Mouse (Mus musculus): ENCODE measurements around the gene Rbck1.
"Not testable (repeated sequence)": the region's sequence is repeated elsewhere in the genome, so short reads cannot be mapped to it uniquely, and the experiment has no call there.

Rbck1 gene

DNA sequence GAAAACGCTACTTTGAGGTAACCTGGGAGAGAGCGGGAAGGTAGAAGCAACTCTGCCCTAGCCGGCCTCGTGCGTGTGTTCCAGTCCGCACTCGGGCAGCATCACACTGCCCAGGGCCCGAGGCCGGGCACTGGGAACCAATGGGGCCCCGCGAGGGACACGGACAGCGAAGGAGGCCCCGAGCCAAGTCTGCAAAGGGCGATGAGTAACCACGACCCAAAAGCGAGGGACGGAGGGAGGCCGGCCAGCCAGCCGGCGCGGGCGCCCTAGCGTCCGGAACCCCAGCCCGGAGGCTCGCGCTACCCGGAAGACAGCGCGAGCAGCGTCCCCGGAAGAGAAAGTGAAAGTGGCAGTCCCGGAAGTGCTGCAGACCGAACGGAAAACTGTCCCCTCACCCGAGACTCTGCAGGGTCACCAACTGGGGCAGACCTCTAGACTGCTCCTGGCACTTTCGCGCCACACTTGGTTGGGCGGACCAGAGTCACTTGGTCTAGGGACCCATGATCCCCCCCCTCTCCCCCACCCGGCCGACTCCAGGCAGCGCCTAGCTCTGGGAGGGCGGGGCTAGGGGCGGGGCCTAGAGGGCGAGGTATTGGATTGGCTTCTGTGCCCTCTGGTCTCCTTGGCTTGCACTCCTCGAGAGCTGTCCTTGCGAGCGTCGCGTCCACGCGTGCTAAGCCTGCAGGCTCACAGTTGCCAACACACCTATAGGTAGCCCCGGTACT is at the start of gene Rbck1:
Rbck1 (minus strand) TSS at position 553 of the 725 bp plus-strand sequence.
- peak; percentile 96 for DNase-seq (ENCODE audit: low spot score)

DNA sequence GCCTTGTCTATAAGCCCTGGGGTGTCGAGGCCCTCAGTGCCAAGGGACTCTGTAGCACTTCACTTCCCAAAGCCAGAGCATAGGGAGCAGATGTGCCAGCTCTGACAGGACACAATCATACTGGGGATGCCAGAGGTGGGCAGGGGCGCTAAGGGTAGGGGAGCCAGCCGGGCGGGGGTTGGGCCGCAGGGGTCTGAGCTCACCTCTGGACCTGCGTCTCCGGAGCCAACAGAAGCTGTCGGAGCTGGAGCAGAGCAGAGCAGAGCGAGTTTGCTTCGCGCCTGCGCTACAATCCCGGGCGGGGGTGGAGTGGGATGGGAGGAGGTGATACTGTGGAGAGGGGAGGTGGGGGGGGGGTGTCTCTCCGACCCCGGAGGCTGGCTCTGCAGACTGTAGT is 43.9 kb upstream of the Rbck1 start, which contains the start of gene Nrsn2:
Nrsn2 (minus strand) TSS at position 294 of the 397 bp plus-strand sequence.
- DNase-seq (ENCODE audit: low spot score) = no peak

DNA sequence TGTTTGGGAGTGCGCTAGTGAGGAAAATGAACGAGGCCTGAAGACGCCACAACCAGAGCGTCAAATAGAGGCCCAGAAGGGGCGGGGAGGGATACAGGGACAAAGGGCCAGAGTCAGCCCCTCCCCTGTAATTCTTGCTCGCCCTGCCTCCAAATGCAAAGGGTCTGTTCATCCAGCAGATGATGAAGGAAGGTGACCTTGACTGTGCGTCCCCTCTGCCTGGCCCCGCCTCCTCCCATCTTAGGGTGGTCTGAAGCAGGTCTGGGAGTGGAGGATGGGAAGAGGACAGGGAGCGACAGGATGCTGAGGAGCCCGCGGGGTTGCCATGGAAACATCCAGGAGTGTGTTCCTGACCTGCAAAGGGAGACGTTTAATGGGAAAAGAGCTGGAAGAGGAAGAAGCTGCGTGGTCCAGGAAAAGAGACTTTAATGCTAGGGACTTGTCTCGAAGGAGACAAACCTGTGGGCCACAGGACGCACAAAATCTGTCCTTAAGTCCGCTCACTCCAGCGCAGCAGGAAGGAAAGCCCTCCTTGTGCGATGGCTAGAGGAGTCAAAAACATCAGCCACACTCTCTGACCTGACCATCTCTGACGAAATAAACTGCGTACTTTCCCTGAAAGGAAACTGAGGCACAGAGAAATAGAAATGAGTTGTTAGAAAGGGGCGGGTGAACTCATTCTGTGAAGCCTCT is 43.3 kb upstream of the Rbck1 start:
- DNase-seq (ENCODE audit: low spot score) = no peak

- DNase-seq (ENCODE audit: low spot score) = no peak
These were observed 41.1 kb upstream of the Rbck1 start for GRCm38 (mm10) chr2:152373547-152373946.

GRCm38 (mm10) chr2:152372661-152373060 is 40.2 kb upstream of the Rbck1 start:
- DNase-seq (ENCODE audit: low spot score) = no peak

DNA sequence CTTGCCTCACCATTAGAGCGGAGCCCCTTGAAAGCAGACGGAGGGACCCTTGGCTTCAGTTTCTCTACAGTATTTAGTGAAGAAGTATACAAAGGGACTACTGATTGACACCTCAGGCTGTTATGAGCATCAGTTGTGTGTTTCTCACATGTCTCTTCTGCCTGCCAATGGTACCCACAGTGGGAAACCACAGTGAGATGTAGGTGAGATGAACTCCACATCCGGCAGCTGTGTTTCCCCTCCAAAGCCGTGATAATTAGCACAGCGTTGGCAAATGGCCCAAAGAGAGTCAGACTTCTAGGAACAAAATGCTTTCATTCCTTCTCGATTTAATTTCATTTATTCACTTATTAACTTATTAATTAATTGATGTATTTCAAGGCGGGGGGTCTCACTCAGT is 39.7 kb upstream of the Rbck1 start:
- DNase-seq (ENCODE audit: low spot score) = no peak

GRCm38 (mm10) chr2:152368532-152369140 is 36.2 kb upstream of the Rbck1 start:
- DNase-seq (ENCODE audit: low spot score) = peak; percentile 65

DNA sequence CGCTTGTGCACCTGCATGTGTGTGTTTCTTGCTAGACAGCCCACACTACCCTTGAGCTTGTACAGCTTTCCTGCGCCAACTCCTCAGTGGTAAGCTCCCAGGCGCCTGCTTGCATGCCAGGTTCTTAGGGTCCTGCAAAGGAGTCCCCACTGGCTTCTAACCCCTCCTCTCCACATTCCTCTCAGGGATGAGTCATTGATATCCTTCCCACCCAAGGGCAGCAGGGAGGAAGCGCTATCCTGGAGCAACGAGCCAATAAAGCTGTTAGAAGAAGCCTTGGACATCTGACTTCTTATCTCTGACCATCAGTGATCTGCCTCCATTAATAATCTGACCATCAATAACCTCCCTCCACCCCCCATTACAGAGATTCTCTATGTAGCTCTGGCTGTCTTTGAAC is 35.5 kb upstream of the Rbck1 start:
- no peak for DNase-seq (ENCODE audit: low spot score)

DNA sequence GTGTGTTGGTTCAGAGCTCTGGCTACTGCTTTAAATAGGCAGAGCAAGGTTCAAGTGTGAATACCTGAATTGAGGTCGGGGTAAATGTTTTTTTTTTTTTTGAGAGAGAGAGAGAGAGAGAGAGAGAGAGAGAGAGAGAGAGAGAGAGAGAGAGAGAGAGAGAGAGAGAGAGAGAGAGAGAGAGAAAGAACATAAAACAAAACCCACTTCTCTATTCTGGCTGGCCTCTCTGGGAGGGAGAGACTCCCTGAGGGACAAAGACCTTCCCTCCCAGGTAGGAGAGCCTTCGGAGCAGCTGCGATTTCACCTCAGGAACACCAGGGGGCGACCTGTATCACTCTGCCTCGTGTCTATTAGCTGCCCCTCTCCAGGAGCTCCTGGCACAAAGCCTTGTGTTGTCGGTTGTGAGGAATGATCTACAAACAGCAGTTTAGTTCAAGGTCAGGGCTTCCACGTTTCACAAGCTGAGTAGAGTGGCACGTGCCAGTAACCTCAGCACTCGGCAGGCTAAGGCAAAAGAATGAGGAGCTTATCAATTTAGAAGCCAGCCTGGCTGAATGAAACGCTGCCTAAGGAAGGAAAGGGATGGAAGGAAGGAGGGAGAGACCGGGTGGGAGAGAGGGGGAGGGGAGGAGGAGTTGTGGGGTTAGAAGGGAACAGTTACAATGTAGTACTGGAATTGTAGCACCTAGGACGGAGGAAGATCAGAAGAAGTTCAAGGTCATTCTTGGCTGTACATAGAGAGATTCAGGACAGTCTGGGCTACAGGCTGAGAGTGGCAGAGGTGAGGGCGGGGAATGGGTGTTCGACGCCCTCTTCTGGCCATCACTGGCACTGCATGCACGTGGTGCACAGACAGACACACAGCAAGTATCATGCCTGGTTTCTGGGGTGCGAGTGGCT is 31.0 kb upstream of the Rbck1 start:
- peak; percentile 83 for DNase-seq (ENCODE audit: low spot score)

GRCm38 (mm10) chr2:152361193-152361592 is 28.7 kb upstream of the Rbck1 start:
- no peak for DNase-seq (ENCODE audit: low spot score)

- peak; percentile 78 for DNase-seq (ENCODE audit: low spot score)
These were observed 27.9 kb upstream of the Rbck1 start for GRCm38 (mm10) chr2:152360271-152360775.

GRCm38 (mm10) chr2:152359616-152360015 is 27.2 kb upstream of the Rbck1 start:
- DNase-seq (ENCODE audit: low spot score) = peak; percentile 37

DNA sequence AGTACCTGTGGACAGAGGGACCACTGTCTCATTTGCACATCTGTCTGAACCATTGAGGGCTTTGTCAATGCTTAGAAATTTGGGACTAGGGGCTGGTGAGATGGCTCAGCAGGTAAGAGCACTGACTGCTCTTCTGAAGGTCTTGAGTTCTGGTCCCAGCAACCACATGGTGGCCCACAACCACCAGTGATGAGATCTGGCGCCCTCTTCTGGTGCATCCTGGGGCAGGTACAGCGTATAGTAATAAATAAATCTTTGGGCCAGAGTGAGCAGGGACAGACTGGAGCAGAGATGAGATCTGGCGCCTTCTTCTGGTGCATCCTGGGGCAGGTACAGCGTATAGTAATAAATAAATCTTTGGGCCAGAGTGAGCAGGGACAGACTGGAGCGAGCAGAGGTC is 26.5 kb upstream of the Rbck1 start:
- not testable (repeated sequence) for DNase-seq (ENCODE audit: low spot score)

GRCm38 (mm10) chr2:152357254-152357653 is 24.8 kb upstream of the Rbck1 start:
- no peak for DNase-seq (ENCODE audit: low spot score)

GRCm38 (mm10) chr2:152349842-152350540 is 17.5 kb upstream of the Rbck1 start:
- DNase-seq (ENCODE audit: low spot score) = peak; percentile 82

DNA sequence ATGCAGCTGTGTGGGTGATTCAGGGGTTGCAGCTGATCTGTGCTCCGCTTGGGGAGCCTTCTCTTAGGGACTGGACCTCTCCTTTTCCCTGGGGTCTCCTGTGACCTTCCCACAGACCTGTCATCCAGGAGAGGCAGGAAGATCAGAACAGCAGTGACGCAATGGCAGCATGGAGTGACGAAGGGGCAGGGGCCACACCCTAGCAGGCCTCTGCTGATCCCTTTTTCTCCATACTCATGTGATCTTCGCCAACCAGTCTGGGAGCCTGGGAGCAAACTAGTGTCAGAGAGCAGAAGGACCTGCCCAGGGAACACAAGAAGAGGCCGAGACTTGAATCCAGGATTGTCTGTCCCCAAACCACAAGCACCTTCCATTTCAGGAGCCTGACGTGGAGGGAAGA is 16.8 kb upstream of the Rbck1 start:
- no peak for DNase-seq (ENCODE audit: low spot score)

- DNase-seq (ENCODE audit: low spot score) = no peak
These were observed 15.3 kb upstream of the Rbck1 start for GRCm38 (mm10) chr2:152347722-152348121.

- DNase-seq (ENCODE audit: low spot score) = peak; percentile 81
These were observed 14.5 kb upstream of the Rbck1 start for GRCm38 (mm10) chr2:152346776-152347465.

GRCm38 (mm10) chr2:152345393-152345792 is 12.9 kb upstream of the Rbck1 start:
- no peak for DNase-seq (ENCODE audit: low spot score)

DNA sequence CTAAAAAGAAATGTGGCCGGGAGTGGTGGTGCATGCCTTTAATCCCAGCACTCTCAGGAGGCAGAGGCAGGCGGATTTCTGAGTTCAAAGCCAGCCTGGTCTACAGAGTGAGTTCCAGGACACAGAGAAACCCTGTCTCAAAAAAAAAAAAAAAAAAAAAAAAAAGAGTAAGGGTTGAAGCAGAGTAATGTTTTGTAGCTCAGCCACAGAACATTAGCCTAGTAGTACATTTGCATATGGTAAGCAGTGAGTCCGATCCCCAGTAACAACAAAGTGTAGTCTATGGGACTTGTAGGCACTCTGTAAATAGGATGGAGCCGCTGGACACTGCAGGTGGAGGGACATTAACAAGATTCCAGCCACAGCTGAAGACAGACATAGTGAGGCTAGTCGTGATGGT is 12.5 kb upstream of the Rbck1 start:
- DNase-seq (ENCODE audit: low spot score) = no peak

GRCm38 (mm10) chr2:152344361-152344760 is 11.9 kb upstream of the Rbck1 start:
- DNase-seq (ENCODE audit: low spot score) = no peak

Measured in adipocyte (in vitro differentiated cells).